Mouse (Mus musculus): ENCODE measurements at regions not wholly inside any gene's neighbourhood (a gene's known extent, or its start where the extent isn't known, plus 50 kb on each side); places are given as distances from the start of the nearest gene placed in this dataset.
A peak's percentile ranks its signal among the peaks of the same experiment; 100 is the strongest.

- peaks cover 0 to 2% of the 10 kb centered on the region in 2 experiments; a peak in 1 of 4 replicates for H3K36me3 ChIP-seq (ENCODE audit: control insufficient read depth in 1 of 2, insufficient read depth in 2 of 2, low read length in 2 of 2)
- no peaks in the 10 kb centered on the region for H3K27me3 ChIP-seq (ENCODE audit: control insufficient read depth in 1 of 2, insufficient read depth in 2 of 2, low read length in 2 of 2)
- peak overlapping the region; percentile 45 for H3K9ac ChIP-seq (ENCODE audit: control insufficient read depth, low read depth, low read length, poor library complexity, severe bottlenecking)
These were observed 223.4 kb downstream of the Mef2c start for GRCm38 (mm10) chr13:83727051-83727765.

GRCm38 (mm10) chr13:83727766-83728395 is 224.0 kb downstream of the Mef2c start:
- TF ChIP-seq MXI1 (IDR thresholded peaks at IDR 0.05; ENCODE audit: low read depth, low read length) (no peak), MAFK (IDR thresholded peaks at IDR 0.05; ENCODE audit: borderline replicate concordance, low read depth, low read length) (no peak), CHD1 (IDR thresholded peaks at IDR 0.05; ENCODE audit: low read depth, low read length) (no peak), JUND (IDR thresholded peaks at IDR 0.05; ENCODE audit: low read depth, low read length) (no peak), ELF1 (IDR thresholded peaks at IDR 0.05; ENCODE audit: low read depth, low read length) (no peak), HCFC1 (IDR thresholded peaks at IDR 0.05; ENCODE audit: low read depth, low read length) (no peak)
- Histone ChIP-seq H3K9ac (ENCODE audit: control insufficient read depth, low read depth, low read length, poor library complexity, severe bottlenecking) (peak overlapping the region; percentile 9; the same call in 1 of the 2 replicates), H3K4me3 (ENCODE audit: control insufficient read depth in 1 of 2, insufficient read depth in 1 of 2, low read depth in 2 of 2, low read length in 2 of 2) (peak overlapping the region; percentile 61 to 87), H3K79me2 (ENCODE audit: control insufficient read depth, insufficient read depth, low read length, poor library complexity) (peaks cover 18% of the 10 kb centered on the region), H3K4me1 (ENCODE audit: control insufficient read depth in 1 of 2, insufficient read depth in 2 of 2, low read length in 2 of 2) (peaks cover 2 to 4% of the 10 kb centered on the region in 2 experiments; a peak in 1 of 4 replicates), H3K36me3 (ENCODE audit: control insufficient read depth in 1 of 2, insufficient read depth in 2 of 2, low read length in 2 of 2) (peaks cover 0 to 2% of the 10 kb centered on the region in 2 experiments; a peak in 1 of 4 replicates), H3K9me3 (replicated peaks; ENCODE audit: insufficient read depth, low read length) (no peaks in the 10 kb centered on the region), H3K27ac (ENCODE audit: control insufficient read depth, low read depth, low read length) (no peak overlapping the region), H3K27me3 (ENCODE audit: control insufficient read depth in 1 of 2, insufficient read depth in 2 of 2, low read length in 2 of 2) (no peaks in the 10 kb centered on the region)
- DNase-seq (ENCODE audit: low read depth, low spot score): peak; percentile 32

More at GRCm38 (mm10) chr13:83727051-83727765, 223.4 kb downstream of the Mef2c start:
- Histone ChIP-seq H3K79me2 (ENCODE audit: control insufficient read depth, insufficient read depth, low read length, poor library complexity) (peaks cover 12% of the 10 kb centered on the region; the same call in 1 of the 2 replicates), H3K27ac (ENCODE audit: control insufficient read depth, low read depth, low read length) (no peak overlapping the region), H3K4me1 (ENCODE audit: control insufficient read depth in 1 of 2, insufficient read depth in 2 of 2, low read length in 2 of 2) (peaks cover 2 to 4% of the 10 kb centered on the region in 2 experiments; a peak in 1 of 4 replicates), H3K9me3 (replicated peaks; ENCODE audit: insufficient read depth, low read length) (no peaks in the 10 kb centered on the region), H3K4me3 (ENCODE audit: control insufficient read depth in 1 of 2, insufficient read depth in 1 of 2, low read depth in 2 of 2, low read length in 2 of 2) (peak overlapping the region; percentile 61 to 87)
- peak; percentile 49 for DNase-seq (ENCODE audit: low read depth, low spot score)
- TF ChIP-seq MXI1 (IDR thresholded peaks at IDR 0.05; ENCODE audit: low read depth, low read length) (peak; percentile 18; the same call in 1 of the 2 replicates), ZMIZ1 (IDR thresholded peaks at IDR 0.05; ENCODE audit: low read depth, low read length) (no peak), GATA1 (IDR thresholded peaks at IDR 0.05; ENCODE audit: low read depth, low read length) (peak; percentile 49), SIN3A (IDR thresholded peaks at IDR 0.05; ENCODE audit: low read length) (0 out of 2 replicates have a peak, but pooled peaks have one; percentile 15)

- no peaks in the 10 kb centered on the region for H3K9me3 ChIP-seq (replicated peaks; ENCODE audit: insufficient read depth, low read length)
- H3K9ac ChIP-seq (ENCODE audit: control insufficient read depth, low read depth, low read length, poor library complexity, severe bottlenecking): peak overlapping the region; percentile 97
- peaks cover 0 to 2% of the 10 kb centered on the region in 2 experiments; a peak in 1 of 4 replicates for H3K36me3 ChIP-seq (ENCODE audit: control insufficient read depth in 1 of 2, insufficient read depth in 2 of 2, low read length in 2 of 2)
- peak overlapping the region; percentile 5 to 87; a peak in 3 of 4 replicates for H3K4me3 ChIP-seq (ENCODE audit: control insufficient read depth in 1 of 2, insufficient read depth in 1 of 2, low read depth in 2 of 2, low read length in 2 of 2)
- peaks cover 2 to 4% of the 10 kb centered on the region in 2 experiments; a peak in 1 of 4 replicates for H3K4me1 ChIP-seq (ENCODE audit: control insufficient read depth in 1 of 2, insufficient read depth in 2 of 2, low read length in 2 of 2)
- TF ChIP-seq MYC (IDR thresholded peaks at IDR 0.05; ENCODE audit: low read depth, low read length) (0 out of 2 replicates have a peak, but pooled peaks have one; percentile 28), CHD2 (IDR thresholded peaks at IDR 0.05; ENCODE audit: low read length) (no peak)
- peak overlapping the region; percentile 41 for H3K27ac ChIP-seq (ENCODE audit: control insufficient read depth, low read depth, low read length)
- peak; percentile 57 for DNase-seq (ENCODE audit: low read depth, low spot score)
- H3K27me3 ChIP-seq (ENCODE audit: control insufficient read depth in 1 of 2, insufficient read depth in 2 of 2, low read length in 2 of 2): no peaks in the 10 kb centered on the region
- peaks cover 24% of the 10 kb centered on the region for H3K79me2 ChIP-seq (ENCODE audit: control insufficient read depth, insufficient read depth, low read length, poor library complexity)
These were observed 224.7 kb downstream of the Mef2c start for GRCm38 (mm10) chr13:83728421-83729010.
